ENCODE assay signal across 8 mouse cellular contexts in genomic region chr6:136827116-136827515, GRCm38 (mm10). TPM values are rescaled to one million over a fixed set of nuclear protein-coding genes. Genes with fewer than 3 reads are reported as not detected.
A peak's percentile ranks its signal among the peaks of the same experiment; 100 is the strongest.
DNase-seq lines count a peak whose midpoint lies in the region; ATAC-seq and TF ChIP-seq lines count a peak whose summit lies in the region.

No protein-coding gene starts in this region.

- H3K4me3 ChIP-seq in kidney, embryonic 16.5 days (ENCODE audit: low read length) = peak overlapping the region; percentile 66
- H3K4me3 ChIP-seq in bone marrow macrophage, adult 2 months (ENCODE audit: insufficient read depth, low read length) = peak overlapping the region; percentile 84
- peak overlapping the region; percentile 99 for H3K4me3 ChIP-seq in hindbrain, embryonic 14.5 days (replicated peaks; ENCODE audit: low read length)
- H3K4me3 ChIP-seq in midbrain, embryonic 15.5 days = peak overlapping the region; percentile 85

- no peaks in the 10 kb centered on the region for H3K9me3 ChIP-seq in kidney, embryonic 16.5 days (ENCODE audit: low read length)
- H3K9me3 ChIP-seq in hindbrain, embryonic 14.5 days (ENCODE audit: control insufficient read depth, low read length) = no peaks in the 10 kb centered on the region
- H3K9me3 ChIP-seq in midbrain, embryonic 15.5 days = no peaks in the 10 kb centered on the region

- H3K27me3 ChIP-seq in kidney, embryonic 16.5 days (ENCODE audit: insufficient read depth, low read length) = no peaks in the 10 kb centered on the region
- H3K27me3 ChIP-seq in hindbrain, embryonic 14.5 days (ENCODE audit: control insufficient read depth, insufficient read depth, low read length) = peaks cover 9% of the 10 kb centered on the region; the same call in 1 of the 2 replicates
- peaks cover 13% of the 10 kb centered on the region for H3K27me3 ChIP-seq in midbrain, embryonic 15.5 days (replicated peaks)

- ATAC-seq in kidney, embryonic 16.5 days (ENCODE audit: low FRiP score, low TSS enrichment) = no peak
- ATAC-seq in hindbrain, embryonic 14.5 days (ENCODE audit: low FRiP score) = no peak
- no peak for ATAC-seq in midbrain, embryonic 15.5 days (replicated peaks)
- ATAC-seq in megakaryocyte progenitor cell, adult 5-6 weeks (replicated peaks; ENCODE audit: poor library complexity) = no peak
- no peak for ATAC-seq in CD4-positive, CD25-positive, alpha-beta regulatory T cell, adult 4 months

- TF ChIP-seq CTCF in bone marrow macrophage, adult 2 months (IDR thresholded peaks at IDR 0.05; ENCODE audit: low read depth, low read length) = no peak

- peaks cover 28% of the 10 kb centered on the region for H3K36me3 ChIP-seq in kidney, embryonic 16.5 days (ENCODE audit: insufficient read depth, low read length)
- peaks cover 34% of the 10 kb centered on the region for H3K36me3 ChIP-seq in hindbrain, embryonic 14.5 days (replicated peaks; ENCODE audit: control insufficient read depth, insufficient read depth)
- peaks cover 20% of the 10 kb centered on the region; the same call in 1 of the 2 replicates for H3K36me3 ChIP-seq in midbrain, embryonic 15.5 days (replicated peaks)

- H3K4me1 ChIP-seq in kidney, embryonic 16.5 days (ENCODE audit: insufficient read depth, low read length) = peaks cover 13% of the 10 kb centered on the region
- peaks cover 18% of the 10 kb centered on the region for H3K4me1 ChIP-seq in bone marrow macrophage, adult 2 months (ENCODE audit: control insufficient read depth, insufficient read depth, low read length)
- H3K4me1 ChIP-seq in hindbrain, embryonic 14.5 days (replicated peaks; ENCODE audit: control insufficient read depth, insufficient read depth, low read length) = peaks cover 9% of the 10 kb centered on the region
- peaks cover 12% of the 10 kb centered on the region for H3K4me1 ChIP-seq in midbrain, embryonic 15.5 days

- 11% methylated on average over 7 of the region's 7 CpGs for WGBS in kidney, embryonic 16.5 days
- WGBS in hindbrain, embryonic 14.5 days = 24% methylated on average over 7 of the region's 7 CpGs
- 17% methylated on average over 7 of the region's 7 CpGs for WGBS in midbrain, embryonic 15.5 days

- peak overlapping the region; percentile 64; the same call in 1 of the 2 replicates for H3K27ac ChIP-seq in kidney, embryonic 16.5 days (ENCODE audit: low read length)
- peak overlapping the region; percentile 74 for H3K27ac ChIP-seq in bone marrow macrophage, adult 2 months (ENCODE audit: insufficient read depth, low read depth, low read length)
- no peak overlapping the region for H3K27ac ChIP-seq in hindbrain, embryonic 14.5 days
- no peak overlapping the region for H3K27ac ChIP-seq in midbrain, embryonic 15.5 days

- H3K4me2 ChIP-seq in kidney, embryonic 16.5 days (replicated peaks; ENCODE audit: low read depth, low read length) = peak overlapping the region; percentile 90
- H3K4me2 ChIP-seq in hindbrain, embryonic 14.5 days (replicated peaks) = peak overlapping the region; percentile 88
- peak overlapping the region; percentile 67 for H3K4me2 ChIP-seq in midbrain, embryonic 15.5 days

- DNase-seq in kidney, adult 18-20 months = no peak
- no peak for DNase-seq in hindbrain, embryonic 14.5 days (ENCODE audit: low spot score)
- DNase-seq in urinary bladder, adult 18-20 months (ENCODE audit: low spot score in 2 of 2) = no peak

- H3K9ac ChIP-seq in kidney, embryonic 16.5 days (replicated peaks; ENCODE audit: low read length) = peak overlapping the region; percentile 97
- peak overlapping the region; percentile 96 for H3K9ac ChIP-seq in hindbrain, embryonic 14.5 days
- peak overlapping the region; percentile 92 for H3K9ac ChIP-seq in midbrain, embryonic 15.5 days

- no peak for TF ChIP-seq POLR2A in bone marrow macrophage, adult 2 months (IDR thresholded peaks at IDR 0.05; ENCODE audit: borderline replicate concordance, low read depth, low read length)

RNA-seq across cellular contexts. Expression of gene BC049715, which starts 0.3 kb away (rescaled TPM):
- polyA plus RNA-seq in kidney, embryonic 16.5 days (2015; fragmentation: Nextera tagmentation; extraction: Ambion mirVana) = 1.6 and 1.9 TPM in 2 replicates
- 4.4 and 5.1 TPM in 2 replicates for polyA plus RNA-seq in bone marrow macrophage, adult 2 months (2012; ENCODE audit: insufficient read depth, insufficient read length, missing spikeins)
- 1.4 and 2.0 TPM in 2 replicates for polyA plus RNA-seq in hindbrain, embryonic 14.5 days (2014; fragmentation: Nextera tagmentation; extraction: Ambion mirVana)
- 1.5 and 1.8 TPM in 2 replicates for polyA plus RNA-seq in midbrain, embryonic 15.5 days (2015; fragmentation: Nextera tagmentation; extraction: Ambion mirVana)
- total RNA-seq in megakaryocyte progenitor cell, adult 5-6 weeks (2015) = 1.2 and 2.2 TPM in 2 replicates
- 3.5 and 8.7 TPM in 2 replicates for total RNA-seq in megakaryocyte progenitor cell, adult 5-6 weeks (2017)
- polyA plus RNA-seq in CD4-positive, CD25-positive, alpha-beta regulatory T cell, adult 4 months (2017; shearing (Covaris generic)) = 1 to 10 TPM; 2.1 to 5.2 TPM

RNA-seq across cellular contexts. Expression of gene Wbp11, which starts 0.9 kb away (rescaled TPM):
- 110 and 122 TPM in 2 replicates for polyA plus RNA-seq in kidney, embryonic 16.5 days (2015; fragmentation: Nextera tagmentation; extraction: Ambion mirVana)
- polyA plus RNA-seq in bone marrow macrophage, adult 2 months (2012; ENCODE audit: insufficient read depth, insufficient read length, missing spikeins) = 69.8 and 76.4 TPM in 2 replicates
- 74.7 and 77.5 TPM in 2 replicates for polyA plus RNA-seq in hindbrain, embryonic 14.5 days (2014; fragmentation: Nextera tagmentation; extraction: Ambion mirVana)
- polyA plus RNA-seq in midbrain, embryonic 15.5 days (2015; fragmentation: Nextera tagmentation; extraction: Ambion mirVana) = 74.2 and 79.3 TPM in 2 replicates
- 112 and 118 TPM in 2 replicates for total RNA-seq in megakaryocyte progenitor cell, adult 5-6 weeks (2015)
- total RNA-seq in megakaryocyte progenitor cell, adult 5-6 weeks (2017) = 40.9 and 47.7 TPM in 2 replicates
- polyA plus RNA-seq in CD4-positive, CD25-positive, alpha-beta regulatory T cell, adult 4 months (2017; shearing (Covaris generic)) = 10 to 100 TPM; 58.3 to 63.6 TPM

RNA-seq across cellular contexts. Expression of gene Smco3, which starts 8.1 kb away (rescaled TPM):
- 2.4 and 2.5 TPM in 2 replicates for polyA plus RNA-seq in kidney, embryonic 16.5 days (2015; fragmentation: Nextera tagmentation; extraction: Ambion mirVana)
- polyA plus RNA-seq in bone marrow macrophage, adult 2 months (2012; ENCODE audit: insufficient read depth, insufficient read length, missing spikeins) = 0.57 and 0.74 TPM in 2 replicates
- 1.8 and 1.9 TPM in 2 replicates for polyA plus RNA-seq in hindbrain, embryonic 14.5 days (2014; fragmentation: Nextera tagmentation; extraction: Ambion mirVana)
- 0.66 and 1.3 TPM in 2 replicates for polyA plus RNA-seq in midbrain, embryonic 15.5 days (2015; fragmentation: Nextera tagmentation; extraction: Ambion mirVana)
- 0.07 TPM in 1 of 2 replicates, not detected in the other for total RNA-seq in megakaryocyte progenitor cell, adult 5-6 weeks (2015)
- total RNA-seq in megakaryocyte progenitor cell, adult 5-6 weeks (2017) = 0.33 and 1.2 TPM in 2 replicates
- not detected for polyA plus RNA-seq in CD4-positive, CD25-positive, alpha-beta regulatory T cell, adult 4 months (2017; shearing (Covaris generic))

RNA-seq across cellular contexts. Expression of gene H2afj, which starts 19.1 kb away (rescaled TPM):
- 104 and 115 TPM in 2 replicates for polyA plus RNA-seq in kidney, embryonic 16.5 days (2015; fragmentation: Nextera tagmentation; extraction: Ambion mirVana)
- polyA plus RNA-seq in bone marrow macrophage, adult 2 months (2012; ENCODE audit: insufficient read depth, insufficient read length, missing spikeins) = 58.1 and 78.1 TPM in 2 replicates
- polyA plus RNA-seq in hindbrain, embryonic 14.5 days (2014; fragmentation: Nextera tagmentation; extraction: Ambion mirVana) = 93.6 and 112 TPM in 2 replicates
- polyA plus RNA-seq in midbrain, embryonic 15.5 days (2015; fragmentation: Nextera tagmentation; extraction: Ambion mirVana) = 98.3 and 103 TPM in 2 replicates
- 46.1 and 54.3 TPM in 2 replicates for total RNA-seq in megakaryocyte progenitor cell, adult 5-6 weeks (2015)
- total RNA-seq in megakaryocyte progenitor cell, adult 5-6 weeks (2017) = 69.3 and 79.7 TPM in 2 replicates
- polyA plus RNA-seq in CD4-positive, CD25-positive, alpha-beta regulatory T cell, adult 4 months (2017; shearing (Covaris generic)) = 10 to 100 TPM; 73.4 to 92.2 TPM

RNA-seq across cellular contexts. Expression of gene Hist4h4, which starts 22.9 kb away (rescaled TPM):
- polyA plus RNA-seq in kidney, embryonic 16.5 days (2015; fragmentation: Nextera tagmentation; extraction: Ambion mirVana) = 0.55 and 0.81 TPM in 2 replicates
- polyA plus RNA-seq in bone marrow macrophage, adult 2 months (2012; ENCODE audit: insufficient read depth, insufficient read length, missing spikeins) = 0.51 and 0.56 TPM in 2 replicates
- polyA plus RNA-seq in hindbrain, embryonic 14.5 days (2014; fragmentation: Nextera tagmentation; extraction: Ambion mirVana) = 0.43 and 0.78 TPM in 2 replicates
- polyA plus RNA-seq in midbrain, embryonic 15.5 days (2015; fragmentation: Nextera tagmentation; extraction: Ambion mirVana) = 0.77 and 0.87 TPM in 2 replicates
- 16.6 and 20.5 TPM in 2 replicates for total RNA-seq in megakaryocyte progenitor cell, adult 5-6 weeks (2015)
- total RNA-seq in megakaryocyte progenitor cell, adult 5-6 weeks (2017) = 38.8 and 46.4 TPM in 2 replicates
- 1 to 10 TPM; 1.0 to 1.7 TPM for polyA plus RNA-seq in CD4-positive, CD25-positive, alpha-beta regulatory T cell, adult 4 months (2017; shearing (Covaris generic))

Comparison
In these comparisons a context has a peak if more than half of its experiments do, and no peak if none do; other contexts are left out.
1. H3K27ac ChIP-seq: peak in kidney, embryonic 16.5 days (single experiment) and bone marrow macrophage, adult 2 months (single experiment); none in hindbrain, embryonic 14.5 days (single experiment) and midbrain, embryonic 15.5 days (single experiment).
2. Peak in every context shown above with its lines, with median percentiles within 50 percentile points of each other: H3K4me2 ChIP-seq, H3K4me3 ChIP-seq and H3K9ac ChIP-seq.